Mouse (Mus musculus): Measurements from ENCODE around the gene Vpreb3.

The Vpreb3 gene

DNA sequence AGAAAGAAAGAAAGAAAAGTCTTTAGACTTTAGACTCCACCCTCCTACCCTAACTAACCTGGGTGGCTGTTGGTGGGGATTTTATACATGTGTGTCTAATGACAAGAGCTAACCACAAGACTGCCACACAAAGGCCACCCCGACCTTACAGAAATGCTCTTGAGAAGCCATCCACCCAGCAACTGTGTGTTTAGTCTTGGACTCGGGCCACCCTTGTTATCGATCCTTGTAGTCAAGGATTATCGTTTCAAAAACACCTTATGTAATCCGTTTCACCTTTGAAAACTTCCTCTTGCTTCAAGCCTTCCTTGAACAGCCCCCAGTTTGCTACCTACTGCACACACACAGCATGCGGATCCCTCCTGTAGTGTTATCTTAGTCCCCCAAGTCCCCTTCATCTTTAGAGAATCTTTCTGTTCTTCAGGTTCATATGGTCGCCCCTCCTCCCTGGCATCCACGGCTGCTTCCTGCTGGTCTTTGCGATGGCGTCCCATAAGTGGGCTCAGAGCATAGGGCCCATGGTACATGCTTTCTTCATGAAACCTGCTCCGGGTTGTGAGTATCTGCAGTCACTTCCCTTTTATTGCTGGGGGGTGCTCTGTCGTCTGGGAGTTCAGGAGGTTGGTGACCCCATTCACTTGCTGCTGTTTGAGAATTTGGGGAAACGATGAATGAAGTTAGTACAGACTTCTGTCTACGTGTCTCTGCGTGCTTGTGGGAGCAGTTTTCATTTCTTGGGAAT, at the start of gene Vpreb3:
Gene Vpreb3, plus strand, starts transcription at position 322 of the 742 bp plus-strand sequence.
- no peak for DNase-seq

DNA sequence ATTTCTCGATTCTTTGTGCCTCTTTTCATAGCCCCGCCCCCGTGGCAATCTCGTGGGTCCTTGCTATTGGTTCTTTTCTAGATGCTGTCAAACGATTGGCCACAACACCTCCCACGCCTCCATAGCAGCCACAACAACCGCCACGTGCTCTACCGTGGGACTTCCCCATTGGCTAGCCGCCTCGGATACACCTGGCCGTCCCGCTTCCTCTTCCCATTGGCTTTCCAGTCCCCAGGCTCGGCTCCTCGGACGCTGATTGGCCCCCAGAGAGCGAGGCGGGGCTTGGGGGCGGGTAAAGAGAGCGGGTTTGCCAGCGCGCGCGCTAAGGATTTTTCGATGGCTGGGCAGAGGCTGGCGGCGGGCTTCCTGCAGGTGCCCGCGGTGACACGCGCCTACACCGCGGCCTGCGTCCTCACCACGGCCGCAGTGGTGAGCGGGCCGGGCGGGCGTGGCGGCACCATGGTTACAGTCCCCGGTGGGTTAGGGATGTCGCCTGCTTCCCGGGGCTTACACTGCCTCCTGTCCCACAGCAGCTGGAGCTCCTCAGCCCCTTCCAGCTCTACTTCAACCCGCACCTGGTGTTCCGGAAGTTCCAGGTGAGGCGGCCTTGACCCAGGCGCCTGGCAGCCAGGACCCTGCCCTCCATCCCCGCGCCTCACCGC, 49.6 kb upstream of the Vpreb3 start, which contains the start of gene Derl3:
Gene Derl3, plus strand, starts transcription at position 325 of the 662 bp plus-strand sequence.
- DNase-seq, result peak; percentile 95

DNA sequence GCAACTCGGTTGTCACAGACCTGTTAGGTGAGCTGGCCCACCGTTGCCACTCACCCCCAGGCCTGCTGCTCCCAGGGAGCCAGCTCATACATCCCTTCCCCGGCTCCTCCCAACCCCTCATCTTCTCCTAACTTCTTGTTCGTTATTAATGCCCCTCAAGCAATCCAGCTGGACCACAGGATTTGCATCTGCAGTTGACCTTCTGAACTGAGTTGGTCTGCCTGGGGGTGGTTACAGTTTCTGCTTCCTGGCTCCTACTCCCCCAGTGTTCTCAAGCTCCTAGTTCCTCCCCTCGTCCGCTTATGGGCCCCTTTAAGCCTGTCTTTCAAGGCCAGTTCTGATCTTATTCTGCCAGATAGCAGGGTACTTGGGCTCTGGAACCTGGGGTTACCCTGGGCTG, 48.3 kb upstream of the Vpreb3 start:
- no peak for DNase-seq

DNA sequence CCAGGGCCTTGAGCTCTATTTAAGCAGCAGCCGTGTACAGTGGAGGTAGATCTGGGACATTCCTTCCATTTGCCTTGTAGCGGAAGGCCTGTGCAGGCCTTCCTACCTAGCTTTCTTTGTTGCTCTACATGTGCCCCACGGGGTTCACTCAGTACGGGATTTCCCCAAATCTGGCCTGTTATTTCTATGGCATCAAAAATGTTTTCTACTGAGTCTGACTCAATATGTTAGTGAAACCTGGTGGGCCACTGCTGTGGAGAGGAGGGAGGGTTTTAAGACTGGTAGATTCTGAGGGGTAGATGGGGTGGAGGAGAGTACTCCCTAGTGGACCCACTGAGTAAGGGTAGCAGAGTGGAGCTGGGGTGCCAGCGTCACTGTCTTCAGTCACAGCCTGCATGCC, 47.1 kb upstream of the Vpreb3 start:
- DNase-seq, result no peak

DNA sequence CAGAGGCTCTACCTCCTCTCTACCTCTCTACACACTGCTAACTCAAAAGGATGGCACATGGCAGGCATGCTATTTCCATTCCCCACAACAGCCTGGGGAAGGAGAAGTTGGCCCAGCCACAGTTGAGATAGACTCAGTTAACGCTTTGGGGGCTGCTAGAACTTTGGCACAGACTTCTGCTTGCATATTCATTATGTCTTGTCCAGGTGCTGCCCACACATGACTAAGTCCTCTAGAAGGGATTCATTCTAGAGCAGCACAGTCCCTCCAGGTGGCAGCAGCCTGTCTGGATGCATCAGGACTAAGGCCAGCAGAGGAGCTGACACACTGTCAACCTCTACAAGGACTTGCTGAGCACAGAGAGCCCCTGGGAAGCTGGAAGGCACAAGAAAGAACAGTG, 46.6 kb upstream of the Vpreb3 start:
- DNase-seq, result no peak

DNA sequence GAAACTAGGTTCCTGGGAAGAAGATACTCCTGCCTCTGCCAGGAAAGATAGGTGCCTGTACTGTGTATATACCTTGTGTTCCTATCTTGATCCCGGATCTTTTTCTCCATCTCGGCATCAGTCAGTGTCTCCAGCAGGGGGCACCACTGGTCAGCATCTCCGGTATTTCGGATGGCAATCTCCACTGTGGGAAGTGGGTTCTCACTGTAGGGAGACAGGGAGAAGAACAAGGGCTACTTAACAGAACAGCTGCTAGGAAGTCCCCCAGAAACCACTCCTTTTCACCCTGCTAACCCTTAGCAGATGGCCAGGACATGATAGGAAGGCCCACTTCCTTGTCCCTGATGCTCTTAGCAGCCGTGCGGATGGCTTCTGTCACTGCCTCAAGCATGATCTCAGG, 45.5 kb upstream of the Vpreb3 start:
- peak; percentile 40 for DNase-seq

DNA sequence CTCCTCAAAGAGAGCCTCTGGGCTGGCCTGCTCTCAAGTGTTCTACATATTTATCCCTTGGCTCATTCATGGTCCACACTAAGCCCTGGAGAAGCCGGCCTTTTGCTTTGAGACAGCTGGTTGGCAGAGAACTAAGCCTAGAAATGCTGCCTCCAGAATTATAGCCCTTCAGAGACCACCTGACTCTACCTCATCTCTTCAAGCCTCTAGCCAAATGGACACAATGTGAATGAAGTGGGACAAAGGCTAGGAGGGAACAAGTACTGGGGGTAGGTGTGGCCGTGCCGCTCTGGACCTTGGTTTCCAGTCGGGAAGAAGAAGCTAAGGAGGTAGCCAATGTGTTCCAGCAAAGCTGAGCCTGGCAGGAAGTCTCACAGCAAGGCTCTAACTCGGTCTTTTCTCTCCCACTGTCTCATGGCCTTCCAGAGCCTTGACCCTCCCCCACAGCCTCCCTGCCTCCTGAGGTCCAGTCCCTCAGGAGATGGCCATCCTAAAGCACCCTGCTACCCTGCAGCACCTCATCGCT, 44.8 kb upstream of the Vpreb3 start:
- no peak for DNase-seq

DNA sequence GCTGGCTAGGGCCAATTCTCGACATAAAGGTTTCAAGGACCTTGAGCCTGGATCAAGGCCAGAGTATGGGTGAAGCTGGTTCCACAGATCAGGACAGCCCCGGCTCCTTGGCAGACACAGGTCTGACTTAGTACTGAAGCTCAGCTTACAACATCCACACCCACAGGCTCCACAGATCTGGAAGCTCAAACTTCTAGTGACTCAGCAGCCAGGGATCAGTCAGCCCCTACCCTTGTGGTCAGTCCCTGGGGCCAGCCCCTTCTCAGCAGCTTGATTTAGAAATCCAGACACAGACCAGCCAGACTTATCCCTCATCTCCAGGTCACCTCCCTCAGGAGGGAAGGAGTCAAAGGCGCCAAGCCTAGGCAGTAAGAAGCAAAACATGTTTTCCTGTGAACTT, 44.0 kb upstream of the Vpreb3 start:
- DNase-seq, result no peak

DNA sequence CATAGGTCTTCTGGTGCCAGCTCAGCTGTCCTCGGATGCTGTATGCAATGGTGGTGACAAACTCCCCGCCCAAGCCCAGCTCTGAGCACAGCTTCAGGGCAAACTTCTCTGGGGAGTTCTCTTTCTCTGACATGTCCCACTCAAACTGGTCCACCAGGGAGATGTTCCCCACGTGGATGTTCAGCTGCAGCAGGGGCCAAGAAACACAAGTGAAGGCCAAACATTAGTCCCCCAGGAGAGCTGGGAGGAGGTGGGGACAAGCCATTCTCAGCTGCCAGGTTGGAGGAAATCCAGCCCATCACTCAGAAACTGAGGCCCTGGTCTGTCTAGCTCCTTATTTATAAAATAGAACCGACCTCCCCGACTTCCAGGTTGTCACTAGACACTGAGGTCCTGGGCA, 38.5 kb upstream of the Vpreb3 start:
- DNase-seq, result no peak

DNA sequence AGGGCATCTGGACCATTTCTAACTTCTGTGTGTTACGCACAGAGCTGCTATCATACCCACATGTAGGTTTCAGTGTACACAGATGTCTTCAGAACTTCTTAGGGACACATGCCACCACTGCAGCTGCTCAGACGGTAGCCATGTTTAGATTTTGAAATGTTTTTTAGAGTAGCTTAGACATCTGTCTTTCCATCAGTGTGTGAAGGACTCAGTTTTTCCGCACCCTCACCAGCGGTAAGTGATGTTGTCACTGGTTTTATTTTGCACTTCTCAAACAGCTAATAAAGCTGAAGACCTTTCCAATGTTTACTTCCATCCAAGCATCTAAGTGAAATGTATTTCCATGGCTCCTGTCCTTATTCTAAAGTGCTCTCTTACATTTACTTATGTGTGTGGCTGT, 36.0 kb upstream of the Vpreb3 start:
- no peak for DNase-seq

DNA sequence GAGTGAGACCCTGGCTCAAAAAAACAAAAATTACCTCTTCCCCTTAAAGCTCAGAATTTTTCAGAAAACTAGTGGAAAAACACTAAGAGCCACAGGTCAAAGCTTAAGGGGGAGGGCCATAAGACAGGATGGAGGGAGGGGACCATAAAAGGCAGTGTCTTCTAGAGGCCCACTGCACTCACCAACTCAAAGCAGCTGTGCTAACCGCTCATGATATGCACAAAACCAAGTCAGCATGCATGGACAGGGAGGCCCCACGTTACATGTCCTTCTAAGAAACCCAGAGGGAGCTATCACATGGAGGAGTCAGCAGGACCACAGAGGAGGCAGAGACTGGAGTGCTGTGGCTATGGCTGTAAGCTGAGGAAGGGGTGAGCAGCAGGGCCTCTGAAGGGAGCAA, 32.2 kb upstream of the Vpreb3 start:
- no peak for DNase-seq

DNA sequence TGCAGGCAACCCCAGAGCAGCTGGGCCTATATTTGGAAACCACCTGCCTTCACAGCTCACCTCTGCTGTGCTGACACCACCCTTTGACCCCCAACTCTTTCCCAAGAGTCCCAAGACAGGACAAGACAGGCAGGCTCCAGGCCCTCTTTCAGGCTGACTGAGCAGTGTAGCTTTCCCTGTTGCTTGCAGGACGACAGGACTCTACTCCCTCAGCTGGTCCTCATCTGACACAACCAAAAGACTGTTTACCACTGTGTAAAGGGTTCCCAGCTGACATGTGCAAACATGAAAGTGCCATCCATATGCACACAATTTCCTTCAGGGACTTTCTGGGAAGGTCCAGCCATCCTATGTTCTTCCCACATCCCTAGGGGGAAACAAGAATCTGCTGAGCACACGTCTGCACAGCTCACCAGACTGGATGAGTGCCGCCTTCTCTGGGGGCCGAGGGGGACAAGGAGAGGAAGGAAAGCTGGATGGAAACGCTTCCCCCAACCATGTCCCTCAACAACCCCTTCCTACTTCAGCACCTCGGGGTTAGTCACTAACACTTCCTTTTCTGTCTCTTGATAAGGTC, 29.8 kb upstream of the Vpreb3 start:
- DNase-seq, result no peak

DNA sequence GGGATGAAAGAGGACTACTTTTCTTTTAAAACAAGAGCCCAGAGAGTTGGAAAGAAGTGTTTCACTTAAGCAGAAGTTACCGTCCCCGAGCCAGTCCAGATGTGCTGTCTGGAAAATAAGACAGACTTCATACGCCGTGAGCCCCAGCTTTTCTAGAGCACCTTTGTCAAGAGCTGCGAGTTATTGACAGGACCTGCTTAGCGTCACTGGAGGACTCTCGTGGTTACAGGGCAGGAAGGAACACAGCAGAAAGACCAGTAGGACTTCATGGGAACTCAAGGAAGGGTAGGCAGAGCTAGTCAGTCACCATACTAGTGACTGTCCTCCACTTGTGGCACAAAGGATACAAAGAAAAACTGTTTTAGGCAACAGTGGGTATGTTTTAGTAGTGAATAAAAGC, 27.3 kb upstream of the Vpreb3 start:
- DNase-seq, result no peak

DNA sequence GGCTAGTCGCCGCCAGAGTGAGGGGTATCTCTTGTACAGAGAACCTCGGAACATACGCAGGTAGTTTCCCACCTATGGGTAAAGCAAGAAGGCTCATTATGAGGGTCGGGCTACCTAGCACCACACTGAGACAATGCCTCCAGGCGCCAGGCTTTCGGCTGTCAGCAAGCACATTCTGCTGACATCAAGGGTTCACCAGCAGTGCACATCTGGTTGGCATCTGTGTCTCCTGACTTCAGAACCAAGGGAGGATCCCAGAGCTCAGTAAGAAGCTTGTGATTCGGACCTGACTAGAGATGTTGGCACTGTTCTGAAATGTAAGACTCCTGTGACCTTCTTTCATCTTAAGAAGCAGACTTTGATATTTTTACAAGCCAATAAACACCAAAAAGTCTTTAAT, 26.0 kb upstream of the Vpreb3 start:
- DNase-seq, result no peak

DNA sequence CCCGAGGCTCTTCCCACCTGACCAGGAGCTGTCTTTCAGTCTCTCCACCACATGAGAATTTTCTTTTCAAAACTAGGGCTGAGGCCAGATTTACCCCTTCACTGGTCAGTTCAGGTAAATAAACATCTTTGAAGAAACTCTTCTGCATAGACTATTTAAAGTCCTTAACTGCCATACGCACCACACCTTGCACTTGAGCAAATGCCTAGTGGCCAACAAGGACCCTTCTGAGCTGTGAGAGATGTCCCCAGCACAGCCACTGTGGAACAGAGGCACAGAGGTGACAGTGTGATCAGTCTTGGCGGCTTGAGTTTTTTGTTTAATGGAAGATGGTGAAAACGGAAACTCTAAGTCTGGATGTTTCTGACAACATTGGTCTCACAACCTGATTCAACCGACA, 23.8 kb upstream of the Vpreb3 start:
- DNase-seq, result no peak

DNA sequence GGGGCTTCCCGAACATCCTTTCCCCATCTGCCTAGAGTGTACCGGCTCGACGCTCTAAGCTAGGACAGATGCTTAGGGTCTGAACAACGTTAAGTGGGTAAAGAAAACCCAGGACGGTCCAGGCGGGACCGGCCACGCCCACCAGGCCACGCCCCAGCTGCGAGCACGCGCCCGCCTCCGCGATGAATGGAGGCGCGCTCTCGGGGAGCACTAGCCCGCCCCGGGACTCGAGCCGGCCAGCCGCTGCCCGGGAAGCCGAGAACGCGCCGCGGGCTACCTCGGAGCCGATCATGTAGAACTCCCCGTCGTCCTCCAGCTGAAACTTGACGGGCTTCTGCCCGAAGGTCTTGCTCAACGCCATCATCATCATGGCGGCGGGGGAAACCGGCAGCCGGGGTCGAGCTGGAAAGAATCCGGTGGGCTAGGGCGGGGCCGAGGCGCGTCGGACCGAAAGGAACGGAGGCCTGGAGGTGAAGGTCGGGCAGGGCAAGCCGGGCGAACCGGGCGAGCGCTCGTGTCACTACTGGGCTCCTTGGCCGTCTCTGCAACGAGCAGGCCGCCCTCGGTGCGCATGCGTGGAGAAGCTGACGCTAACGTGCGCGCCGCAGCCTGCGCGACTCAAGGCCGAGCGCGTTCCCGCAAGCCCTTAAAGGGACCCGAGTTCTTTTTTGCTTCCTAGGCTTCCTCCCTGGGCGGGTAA, 21.7 kb upstream of the Vpreb3 start, which contains the start of gene Smarcb1:
Gene Smarcb1, minus strand, starts transcription at position 592 of the 700 bp plus-strand sequence.
- peak; percentile 93 for DNase-seq

DNA sequence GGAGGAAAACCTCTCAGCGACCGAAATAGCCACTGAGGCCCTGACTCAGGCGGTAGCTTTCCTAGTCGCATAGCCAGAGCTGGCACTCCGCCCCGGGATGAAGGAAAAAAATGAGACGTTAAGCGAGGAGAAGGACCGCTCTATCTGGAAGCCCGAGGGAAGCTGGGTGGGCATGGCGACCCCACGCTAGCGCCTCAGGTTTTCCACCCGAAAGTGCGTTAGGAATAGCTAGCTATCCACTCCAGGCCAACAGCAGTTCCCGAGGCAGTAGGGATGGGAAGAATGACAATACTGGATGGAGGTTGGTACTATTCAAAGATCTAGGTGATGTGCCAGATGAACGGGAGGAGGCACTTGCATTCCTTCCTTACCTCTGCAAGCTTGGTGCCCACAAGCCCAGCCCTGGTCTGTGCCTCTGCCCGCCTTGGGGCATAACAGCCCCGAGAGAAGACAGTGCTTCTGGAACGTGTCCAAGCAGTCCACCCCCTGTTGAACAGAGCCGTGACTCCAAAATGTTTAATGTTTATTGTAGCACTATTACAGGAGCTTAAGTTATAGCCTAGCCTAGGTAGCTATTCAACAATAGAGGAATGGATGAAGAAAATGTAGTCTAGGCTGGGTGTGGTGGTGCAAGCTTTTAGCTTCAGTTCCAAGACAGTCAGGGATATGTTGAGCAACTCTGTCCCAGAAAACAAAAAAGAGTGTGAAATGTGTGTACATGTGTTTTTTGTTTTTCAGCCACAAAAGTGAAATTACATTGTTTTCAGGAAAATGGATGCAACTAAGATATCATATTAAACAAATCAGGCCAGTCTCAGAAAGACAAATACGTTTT, 20.9 kb upstream of the Vpreb3 start:
- no peak for DNase-seq

DNA sequence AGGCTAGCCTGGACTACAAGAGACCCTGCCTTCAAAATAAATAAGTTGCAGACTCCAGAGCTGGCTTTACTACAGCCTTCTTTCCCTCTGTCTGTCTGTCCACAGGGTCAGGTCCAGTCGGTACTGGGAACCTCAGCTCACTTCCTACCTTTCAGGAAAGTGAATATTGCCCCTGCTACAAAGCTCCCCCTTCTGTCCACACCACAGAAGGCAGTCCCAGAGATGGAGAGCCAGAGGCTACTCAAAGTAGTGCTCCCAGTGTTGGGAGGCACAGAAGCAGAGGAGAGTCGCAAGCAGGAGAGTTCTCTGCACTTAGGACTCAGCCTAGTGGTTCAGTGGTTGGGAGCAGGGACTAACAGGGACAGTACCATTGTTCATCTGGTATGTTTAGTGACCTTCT, 18.5 kb upstream of the Vpreb3 start:
- no peak for DNase-seq

DNA sequence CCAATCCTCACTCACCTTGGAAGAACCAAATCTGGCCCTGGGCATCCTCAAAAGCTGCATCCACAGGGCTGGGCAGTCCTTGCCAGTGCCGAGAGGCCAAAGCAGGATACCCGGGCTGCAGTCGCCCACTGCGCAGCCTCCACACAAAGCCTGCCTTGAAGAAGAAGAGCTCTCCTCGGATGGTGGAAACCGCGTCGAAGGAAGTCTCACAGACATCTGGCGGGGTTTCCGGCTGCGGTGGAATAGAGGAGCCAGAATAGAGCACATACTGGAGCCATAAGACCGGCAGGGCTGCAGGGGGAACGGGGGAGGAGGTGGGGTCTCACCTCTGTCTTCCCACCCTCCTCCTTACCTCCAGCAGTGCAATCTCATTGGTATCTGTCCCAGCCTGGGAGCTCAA, 16.5 kb upstream of the Vpreb3 start:
- peak; percentile 29 for DNase-seq

DNA sequence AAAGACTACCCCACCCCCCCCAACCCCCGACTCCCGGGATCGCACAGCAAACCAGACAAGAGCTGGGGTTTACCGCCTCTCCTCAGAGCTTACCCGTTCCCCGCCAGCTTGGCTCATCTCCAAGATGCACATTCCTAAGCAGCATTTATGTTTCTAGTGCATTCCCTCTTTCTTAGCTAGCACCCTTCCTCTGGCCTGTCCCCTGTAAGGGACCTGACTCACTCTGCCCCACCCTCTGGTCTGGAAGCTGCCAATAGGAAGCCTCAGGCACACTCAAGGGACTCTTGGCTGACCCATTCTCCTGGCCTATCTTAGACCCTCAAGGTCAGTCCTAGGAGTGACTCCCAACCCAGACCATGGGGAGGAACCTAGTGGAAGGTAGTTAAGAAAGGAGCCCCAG, 12.6 kb upstream of the Vpreb3 start:
- no peak for DNase-seq

DNA sequence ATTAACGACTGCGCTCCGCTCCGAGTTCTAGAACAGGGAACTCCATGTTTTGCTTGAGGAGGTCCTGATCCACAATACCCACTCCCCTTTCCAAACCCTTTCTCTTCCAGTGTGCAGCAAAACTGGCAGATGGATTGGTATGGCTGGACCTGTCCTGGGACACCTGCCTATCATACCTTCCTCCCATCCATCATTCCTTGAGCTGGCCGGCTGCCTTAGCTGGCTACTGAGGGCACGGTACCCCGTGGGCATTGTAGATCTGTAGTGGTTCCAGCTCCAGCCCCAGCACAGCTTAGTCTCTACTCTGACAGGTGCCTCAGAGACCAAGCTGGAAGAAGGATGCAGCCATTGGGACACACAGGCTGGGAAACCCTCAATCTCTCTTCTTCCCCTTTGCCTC, 11.5 kb upstream of the Vpreb3 start:
- DNase-seq, result no peak

DNA sequence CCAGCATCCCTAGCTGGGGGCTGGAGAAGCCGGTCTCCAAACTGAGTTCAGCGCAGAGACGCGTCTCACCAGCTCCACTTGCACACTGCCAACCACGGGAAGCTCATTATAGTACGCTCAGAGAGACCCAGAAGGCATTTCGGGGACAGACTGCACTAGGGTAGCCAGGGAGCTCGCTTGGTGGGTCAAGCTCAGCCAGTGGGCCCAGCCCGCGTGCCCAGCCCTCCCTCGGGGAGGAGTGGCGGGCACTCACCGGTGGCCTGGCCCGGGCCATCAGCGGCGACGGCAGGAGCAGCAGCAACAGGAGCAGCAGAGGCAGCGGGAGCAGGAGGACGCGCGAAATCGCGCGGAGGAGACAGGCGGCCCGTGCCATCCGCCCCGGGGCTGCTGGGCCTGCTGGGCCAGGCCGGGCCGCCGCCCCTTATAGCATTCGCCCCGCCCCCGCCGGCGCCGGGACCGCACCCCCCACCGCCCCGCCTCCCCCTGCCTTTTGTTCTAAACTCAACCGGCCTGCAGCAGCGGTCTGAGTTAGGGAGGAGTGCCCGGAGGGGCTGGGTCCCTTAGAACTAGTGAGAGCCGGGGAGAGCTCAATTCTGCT, 10.7 kb upstream of the Vpreb3 start:
- DNase-seq, result peak; percentile 42
